Mouse (Mus musculus): Measurements from ENCODE around the gene Ctdsp2. TPM values are rescaled to one million over a fixed set of nuclear protein-coding genes. Genes with fewer than 3 reads are reported as not detected.
A peak's percentile ranks its signal among the peaks of the same experiment; 100 is the strongest.

Gene Ctdsp2
- polyA plus RNA-seq, 1 experiment from 2014 or later = 109 TPM

GRCm38 (mm10) chr10:126957359-126958107 is 21.0 kb upstream of the Ctdsp2 start:
- 4% methylated on average over 21 of the region's 25 CpGs for WGBS
- H3K36me3 ChIP-seq (ENCODE audit: control insufficient read depth, insufficient read depth, low read length) = no peaks in the 10 kb centered on the region
- H3K4me1 ChIP-seq (ENCODE audit: control insufficient read depth, insufficient read depth, low read length) = peaks cover 29% of the 10 kb centered on the region
- H3K4me2 ChIP-seq (ENCODE audit: low read depth, low read length) = peak overlapping the region; percentile 46
- no peaks in the 10 kb centered on the region for H3K9me3 ChIP-seq (ENCODE audit: control insufficient read depth, low read length)
- peak overlapping the region; percentile 84 for H3K27ac ChIP-seq (replicated peaks; ENCODE audit: low read depth, low read length)
- no peak overlapping the region for H3K4me3 ChIP-seq (ENCODE audit: low read depth, low read length)
- peak overlapping the region; percentile 35 for H3K9ac ChIP-seq (ENCODE audit: low read depth, low read length)
- DNase-seq (ENCODE audit: low spot score) = peak; percentile 77
- no peaks in the 10 kb centered on the region for H3K27me3 ChIP-seq (replicated peaks; ENCODE audit: control insufficient read depth, insufficient read depth, low read length)
- peak; percentile 81 for ATAC-seq (ENCODE audit: low read depth)

GRCm38 (mm10) chr10:126960496-126960895 is 18.0 kb upstream of the Ctdsp2 start:
- peaks cover 39% of the 10 kb centered on the region for H3K4me1 ChIP-seq (ENCODE audit: control insufficient read depth, insufficient read depth, low read length)
- H3K27ac ChIP-seq (replicated peaks; ENCODE audit: low read depth, low read length) = no peak overlapping the region
- WGBS = 77% methylated on average over 8 of the region's 8 CpGs
- no peak overlapping the region for H3K4me3 ChIP-seq (ENCODE audit: low read depth, low read length)
- no peak overlapping the region for H3K9ac ChIP-seq (ENCODE audit: low read depth, low read length)
- H3K9me3 ChIP-seq (ENCODE audit: control insufficient read depth, low read length) = no peaks in the 10 kb centered on the region
- no peak overlapping the region for H3K4me2 ChIP-seq (ENCODE audit: low read depth, low read length)
- no peaks in the 10 kb centered on the region for H3K27me3 ChIP-seq (replicated peaks; ENCODE audit: control insufficient read depth, insufficient read depth, low read length)
- H3K36me3 ChIP-seq (ENCODE audit: control insufficient read depth, insufficient read depth, low read length) = no peaks in the 10 kb centered on the region
- DNase-seq (ENCODE audit: low spot score) (no peak), ATAC-seq (ENCODE audit: low read depth) (no peak)

- WGBS = 53% methylated on average over 10 of the region's 10 CpGs
- Histone ChIP-seq H3K27ac (replicated peaks; ENCODE audit: low read depth, low read length) (peak overlapping the region; percentile 95), H3K9ac (ENCODE audit: low read depth, low read length) (peak overlapping the region; percentile 47), H3K4me3 (ENCODE audit: low read depth, low read length) (no peak overlapping the region), H3K4me2 (ENCODE audit: low read depth, low read length) (peak overlapping the region; percentile 33), H3K9me3 (ENCODE audit: control insufficient read depth, low read length) (no peaks in the 10 kb centered on the region), H3K27me3 (replicated peaks; ENCODE audit: control insufficient read depth, insufficient read depth, low read length) (no peaks in the 10 kb centered on the region), H3K36me3 (ENCODE audit: control insufficient read depth, insufficient read depth, low read length) (no peaks in the 10 kb centered on the region), H3K4me1 (ENCODE audit: control insufficient read depth, insufficient read depth, low read length) (peaks cover 32% of the 10 kb centered on the region)
- DNase-seq (ENCODE audit: low spot score) (peak; percentile 56), ATAC-seq (ENCODE audit: low read depth) (no peak)
Observed at GRCm38 (mm10) chr10:126961757-126962156, 16.8 kb upstream of the Ctdsp2 start.

- WGBS = 20% methylated on average over 15 of the region's 15 CpGs
- no peak overlapping the region for H3K4me3 ChIP-seq (ENCODE audit: low read depth, low read length)
- peaks cover 25% of the 10 kb centered on the region for H3K4me1 ChIP-seq (ENCODE audit: control insufficient read depth, insufficient read depth, low read length)
- ATAC-seq (ENCODE audit: low read depth) = peak; percentile 78
- no peaks in the 10 kb centered on the region for H3K27me3 ChIP-seq (replicated peaks; ENCODE audit: control insufficient read depth, insufficient read depth, low read length)
- peak overlapping the region; percentile 95 for H3K27ac ChIP-seq (replicated peaks; ENCODE audit: low read depth, low read length)
- DNase-seq (ENCODE audit: low spot score) = peak; percentile 91
- H3K9me3 ChIP-seq (ENCODE audit: control insufficient read depth, low read length) = no peaks in the 10 kb centered on the region
- peak overlapping the region; percentile 47 for H3K9ac ChIP-seq (ENCODE audit: low read depth, low read length)
- H3K36me3 ChIP-seq (ENCODE audit: control insufficient read depth, insufficient read depth, low read length) = no peaks in the 10 kb centered on the region
- peak overlapping the region; percentile 33 for H3K4me2 ChIP-seq (ENCODE audit: low read depth, low read length)
Observed at GRCm38 (mm10) chr10:126962271-126962965, 16.1 kb upstream of the Ctdsp2 start.

GRCm38 (mm10) chr10:126962966-126963330 is 15.6 kb upstream of the Ctdsp2 start:
- peak overlapping the region; percentile 95 for H3K27ac ChIP-seq (replicated peaks; ENCODE audit: low read depth, low read length)
- no peaks in the 10 kb centered on the region for H3K27me3 ChIP-seq (replicated peaks; ENCODE audit: control insufficient read depth, insufficient read depth, low read length)
- no peaks in the 10 kb centered on the region for H3K9me3 ChIP-seq (ENCODE audit: control insufficient read depth, low read length)
- 0 out of 2 replicates have a peak overlapping the region, but pooled peaks have one; percentile 33 for H3K4me2 ChIP-seq (ENCODE audit: low read depth, low read length)
- ATAC-seq (ENCODE audit: low read depth) = no peak
- peak; percentile 52 for DNase-seq (ENCODE audit: low spot score)
- H3K9ac ChIP-seq (ENCODE audit: low read depth, low read length) = peak overlapping the region; percentile 50
- 24% methylated on average over 6 of the region's 6 CpGs for WGBS
- peaks cover 21% of the 10 kb centered on the region for H3K4me1 ChIP-seq (ENCODE audit: control insufficient read depth, insufficient read depth, low read length)
- no peaks in the 10 kb centered on the region for H3K36me3 ChIP-seq (ENCODE audit: control insufficient read depth, insufficient read depth, low read length)
- H3K4me3 ChIP-seq (ENCODE audit: low read depth, low read length) = no peak overlapping the region

- Histone ChIP-seq H3K9ac (ENCODE audit: low read depth, low read length) (no peak overlapping the region), H3K4me3 (ENCODE audit: low read depth, low read length) (no peak overlapping the region), H3K9me3 (ENCODE audit: control insufficient read depth, low read length) (no peaks in the 10 kb centered on the region), H3K27me3 (replicated peaks; ENCODE audit: control insufficient read depth, insufficient read depth, low read length) (no peaks in the 10 kb centered on the region), H3K36me3 (ENCODE audit: control insufficient read depth, insufficient read depth, low read length) (no peaks in the 10 kb centered on the region), H3K4me2 (ENCODE audit: low read depth, low read length) (no peak overlapping the region), H3K4me1 (ENCODE audit: control insufficient read depth, insufficient read depth, low read length) (peaks cover 21% of the 10 kb centered on the region), H3K27ac (replicated peaks; ENCODE audit: low read depth, low read length) (peak overlapping the region; percentile 95)
- ATAC-seq (ENCODE audit: low read depth) (no peak), DNase-seq (ENCODE audit: low spot score) (no peak)
- WGBS = 89% methylated on average over 8 of the region's 8 CpGs
Observed at GRCm38 (mm10) chr10:126963821-126964220, 14.7 kb upstream of the Ctdsp2 start.

- Histone ChIP-seq H3K36me3 (ENCODE audit: control insufficient read depth, insufficient read depth, low read length) (no peaks in the 10 kb centered on the region), H3K4me1 (ENCODE audit: control insufficient read depth, insufficient read depth, low read length) (peaks cover 18% of the 10 kb centered on the region), H3K27me3 (replicated peaks; ENCODE audit: control insufficient read depth, insufficient read depth, low read length) (no peaks in the 10 kb centered on the region), H3K27ac (replicated peaks; ENCODE audit: low read depth, low read length) (peak overlapping the region; percentile 77), H3K4me2 (ENCODE audit: low read depth, low read length) (peak overlapping the region; percentile 32), H3K9me3 (ENCODE audit: control insufficient read depth, low read length) (no peaks in the 10 kb centered on the region), H3K9ac (ENCODE audit: low read depth, low read length) (0 out of 2 replicates have a peak overlapping the region, but pooled peaks have one; percentile 21), H3K4me3 (ENCODE audit: low read depth, low read length) (no peak overlapping the region)
- 13% methylated on average over 12 of the region's 12 CpGs for WGBS
- peak; percentile 19; the same call in 1 of the 2 replicates for ATAC-seq (ENCODE audit: low read depth)
- DNase-seq (ENCODE audit: low spot score) = no peak
Observed at GRCm38 (mm10) chr10:126971363-126972050, 7.0 kb upstream of the Ctdsp2 start.

GRCm38 (mm10) chr10:126972051-126972725 is 6.3 kb upstream of the Ctdsp2 start:
- no peaks in the 10 kb centered on the region for H3K36me3 ChIP-seq (ENCODE audit: control insufficient read depth, insufficient read depth, low read length)
- peak; percentile 95 for ATAC-seq (ENCODE audit: low read depth)
- no peaks in the 10 kb centered on the region for H3K27me3 ChIP-seq (replicated peaks; ENCODE audit: control insufficient read depth, insufficient read depth, low read length)
- 6% methylated on average over 12 of the region's 13 CpGs for WGBS
- peak overlapping the region; percentile 77 for H3K27ac ChIP-seq (replicated peaks; ENCODE audit: low read depth, low read length)
- no peaks in the 10 kb centered on the region for H3K9me3 ChIP-seq (ENCODE audit: control insufficient read depth, low read length)
- peak; percentile 95 for DNase-seq (ENCODE audit: low spot score)
- 0 out of 2 replicates have a peak overlapping the region, but pooled peaks have one; percentile 21 for H3K9ac ChIP-seq (ENCODE audit: low read depth, low read length)
- H3K4me2 ChIP-seq (ENCODE audit: low read depth, low read length) = peak overlapping the region; percentile 32
- H3K4me3 ChIP-seq (ENCODE audit: low read depth, low read length) = no peak overlapping the region
- peaks cover 18% of the 10 kb centered on the region for H3K4me1 ChIP-seq (ENCODE audit: control insufficient read depth, insufficient read depth, low read length)
